Mouse (Mus musculus) adrenal gland, postnatal 4 days (tissue): ENCODE data around the gene Cd48. TPM values are rescaled to one million over a fixed set of nuclear protein-coding genes. Genes with fewer than 3 reads are reported as not detected.
"Not testable (repeated sequence)": the region's sequence is repeated elsewhere in the genome, so short reads cannot be mapped to it uniquely, and the experiment has no call there.

Experiments
- DNase-seq, 2 experiments: peaks; one replicate each; pipeline ENCODE4 v3.0.0; 2021 to 2022; ENCODE audit warnings: low spot score in 2 of 2, mixed read lengths in 2 of 2
- microRNA-seq: library from miRNA; unstranded; fragments of <30 nt; microRNA quantifications from one replicate; pipeline ENCODE4 v1.2.0, GENCODE M21; 2021
- total RNA-seq, 2 experiments: library from RNA; stranded (reverse); gene quantifications; 2 replicates each; pipeline ENCODE4 v1.2.3; 2021

Cd48 gene
- total RNA-seq, 2 experiments from 2014 or later, result 2.0 to 3.1 TPM

DNA sequence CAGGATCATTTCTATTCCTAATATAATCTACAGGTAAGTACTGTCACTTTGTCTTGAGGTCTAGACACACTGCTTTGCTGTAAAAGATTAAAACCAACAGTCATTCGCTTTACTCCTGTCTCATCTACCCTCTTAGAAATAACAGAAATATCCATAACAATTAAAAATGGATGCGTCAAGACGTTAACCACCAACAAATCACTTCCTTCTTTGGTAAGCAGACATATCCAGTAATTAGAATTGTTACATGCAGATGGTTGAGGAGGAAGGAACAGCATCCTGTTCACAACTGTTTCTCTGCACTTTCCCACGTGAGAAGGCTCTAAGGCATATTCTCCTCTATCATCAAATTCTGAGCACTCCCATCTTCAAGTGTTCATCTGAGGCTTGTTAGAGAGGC, 5.5 kb downstream of the Cd48 start:
- no peak for DNase-seq

DNA sequence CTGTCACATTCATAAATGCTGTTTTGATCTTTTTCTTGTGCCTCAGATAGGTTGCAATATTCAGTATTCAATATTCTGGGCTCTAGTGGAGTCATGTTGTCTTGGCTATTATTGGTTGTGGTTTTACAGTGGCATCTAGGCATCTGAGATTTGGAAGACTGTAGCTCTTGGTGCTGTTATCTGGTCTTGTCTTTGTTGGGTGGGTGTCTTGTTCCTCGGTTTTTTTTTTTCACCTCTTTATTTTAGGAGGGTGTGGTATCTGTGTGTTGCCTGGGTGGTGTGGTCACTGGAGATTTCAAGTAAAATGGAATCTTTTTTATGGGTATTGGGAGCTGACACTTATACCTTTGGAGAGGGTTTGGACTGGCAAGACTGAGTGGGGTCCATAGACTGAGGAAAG, 12.1 kb downstream of the Cd48 start:
- DNase-seq, result no peak

DNA sequence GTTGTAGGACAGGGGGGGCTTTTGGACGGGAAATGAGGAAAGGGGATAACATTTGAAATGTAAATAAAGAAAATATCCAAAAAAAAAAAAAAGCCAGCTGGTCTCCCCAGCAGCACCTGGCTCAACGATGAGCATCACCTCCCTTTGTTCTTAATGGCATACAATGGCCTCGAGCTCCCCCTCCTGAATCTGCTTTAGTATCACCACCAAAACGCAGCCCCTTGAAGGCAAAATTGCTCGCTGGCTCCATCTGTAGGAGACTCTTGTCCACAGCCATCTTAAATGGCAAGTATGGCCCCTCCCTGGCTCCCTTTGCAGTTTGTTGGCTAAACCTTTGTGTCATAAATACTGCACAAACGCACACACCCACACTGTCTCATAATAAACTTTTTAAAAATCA, 17.2 kb downstream of the Cd48 start:
- DNase-seq, result no peak

DNA sequence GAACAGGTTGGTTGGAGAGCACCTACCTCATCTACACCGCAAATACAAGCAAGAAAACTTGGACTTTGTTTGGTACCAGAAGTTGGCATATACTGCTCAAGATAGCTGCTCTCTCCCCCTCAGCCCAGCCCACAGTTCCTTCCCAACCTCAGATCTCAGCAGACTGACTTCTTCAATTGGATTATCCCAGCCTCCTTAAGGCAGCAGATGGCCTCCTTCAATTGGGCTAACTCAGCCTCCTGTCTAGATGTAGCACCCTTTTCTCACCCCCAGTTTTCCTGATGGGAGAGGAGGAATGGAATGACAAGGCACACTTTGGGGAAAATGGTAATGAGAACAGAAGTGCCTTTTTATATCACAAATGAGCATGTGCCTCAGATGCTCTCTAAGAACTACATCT, 31.9 kb downstream of the Cd48 start:
- DNase-seq, result not testable (repeated sequence)

DNA sequence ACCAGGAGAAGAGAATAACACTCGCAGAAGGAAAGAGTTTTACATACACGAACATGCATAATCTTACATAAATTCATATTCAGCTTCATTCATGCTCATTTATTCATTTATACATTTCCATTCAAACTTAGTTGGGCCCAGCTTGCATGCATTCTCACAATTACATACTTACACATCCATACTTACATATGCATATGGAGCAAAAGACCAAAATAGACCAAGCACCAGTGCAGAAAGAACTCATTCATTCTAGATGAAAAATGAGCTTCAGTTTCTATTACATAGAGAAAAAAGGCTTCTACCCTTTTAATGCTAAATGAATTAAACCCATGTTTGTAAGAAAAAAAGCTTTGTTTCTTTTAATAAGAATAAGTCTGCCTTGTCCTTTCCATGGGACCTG, 33.6 kb downstream of the Cd48 start:
- no peak for DNase-seq

DNA sequence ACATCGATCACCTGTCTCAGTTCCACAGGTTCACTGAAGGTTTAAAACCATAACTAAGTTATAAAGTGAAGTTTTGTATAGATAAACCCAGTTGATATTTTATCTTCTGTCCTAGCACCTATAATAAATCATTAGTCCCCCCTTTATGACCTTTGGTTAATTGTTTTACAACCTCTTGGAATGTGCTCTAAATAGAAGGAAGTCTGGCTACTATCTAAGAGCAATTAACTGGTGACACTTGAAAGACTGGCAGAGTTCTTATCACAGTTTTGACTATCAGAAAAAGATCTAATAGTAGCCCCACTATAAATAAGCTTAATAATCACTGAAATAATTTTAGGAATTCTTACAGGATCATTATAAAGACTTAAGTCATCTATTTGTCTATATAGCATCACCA, 34.4 kb downstream of the Cd48 start:
- DNase-seq, result no peak

DNA sequence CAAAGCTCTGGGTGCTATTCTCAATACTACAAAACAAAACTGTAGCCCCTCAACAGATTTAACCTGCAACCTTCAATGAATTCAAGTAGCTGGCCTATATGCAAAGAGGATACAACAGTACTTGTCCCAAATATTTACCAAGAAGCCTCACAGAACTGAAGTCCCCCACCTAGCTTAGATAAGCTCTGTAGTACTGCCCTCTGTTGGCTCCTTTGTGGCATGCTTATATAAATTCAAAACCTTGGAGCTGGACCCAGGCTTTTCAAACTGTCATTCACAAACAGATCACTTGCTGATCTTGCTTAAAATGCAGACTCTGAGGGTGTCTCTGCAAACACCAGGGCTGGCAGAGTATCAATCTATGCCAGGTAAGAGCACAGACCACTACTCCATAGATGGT, 49.4 kb downstream of the Cd48 start:
- DNase-seq, result no peak

DNA sequence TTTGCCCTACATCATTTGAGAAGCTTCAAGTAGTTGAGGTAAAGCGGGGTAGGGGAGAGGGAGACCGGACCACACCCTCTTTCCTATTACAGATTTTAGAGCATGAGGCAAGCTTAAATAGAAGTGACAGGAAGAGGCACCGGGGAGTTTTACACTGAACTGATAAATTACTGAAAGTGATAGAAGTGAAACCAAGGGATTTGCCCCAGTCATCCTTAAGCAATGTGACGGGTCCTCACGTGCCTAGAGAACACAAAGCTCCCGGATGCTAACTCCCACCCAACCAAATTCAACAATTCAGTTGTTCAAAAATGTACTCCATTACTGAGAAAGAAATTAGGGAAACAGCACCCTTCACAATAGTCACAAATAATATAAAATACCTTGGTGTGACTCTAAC, 53.1 kb downstream of the Cd48 start:
- DNase-seq, result no peak

DNA sequence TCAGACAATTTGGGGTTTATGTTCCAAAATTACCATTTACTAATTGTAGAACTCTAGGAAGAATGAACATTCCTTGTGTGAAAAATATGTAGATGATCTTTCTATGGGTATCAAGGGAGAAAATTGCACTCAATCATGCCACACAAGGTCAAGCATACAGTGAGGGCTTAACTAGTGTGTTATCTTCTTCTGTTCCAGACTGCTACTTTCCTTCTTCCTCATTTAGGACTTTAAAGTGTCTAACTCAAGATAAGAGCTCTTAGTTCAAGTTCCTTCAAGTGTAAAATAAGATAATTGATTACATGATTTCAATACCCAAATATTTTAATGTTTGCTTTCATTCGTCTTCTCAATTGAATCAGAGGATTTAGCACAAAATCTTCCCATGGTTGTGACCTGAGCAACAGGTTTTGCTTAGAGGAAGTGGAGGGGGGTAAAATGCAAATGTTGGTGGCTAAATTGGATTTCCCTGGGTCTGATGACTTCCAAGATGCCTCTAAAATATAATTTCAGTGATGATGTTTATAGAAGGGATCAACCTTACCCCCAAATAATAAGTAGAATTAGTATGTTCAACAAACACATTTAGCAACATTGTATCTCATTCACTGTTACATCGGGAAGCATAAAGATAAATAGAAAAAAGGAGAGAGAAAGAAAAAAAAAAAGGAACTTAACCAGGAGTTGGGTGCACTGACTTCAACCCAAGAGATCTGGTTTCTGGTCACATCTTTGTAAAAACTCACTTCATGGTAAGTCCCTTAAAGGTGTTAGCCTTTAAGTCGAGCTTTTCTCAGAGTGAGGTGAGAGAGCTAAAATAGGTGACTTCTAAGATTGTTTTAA, 66.5 kb downstream of the Cd48 start:
- DNase-seq, result no peak

Small RNAs within 50 kb of the gene (microRNA-seq; reads per million reads assigned to microRNA genes)
- not detected for gene Mir7683

Other genes with a start within 250 kb of the Cd48 start
- gene F11r, start 244.5 kb upstream of the Cd48 start, total RNA-seq, result 10 to 100 TPM; 43.0 to 47.0 TPM
- 1 to 10 TPM; 8.5 to 9.1 TPM for gene Alyref2, start 178.5 kb upstream of the Cd48 start, total RNA-seq
- gene Itln1, start 146.7 kb upstream of the Cd48 start, total RNA-seq, result not detected
- under 1 TPM; 0.14 to 0.31 TPM for gene Cd244a, start 122.8 kb upstream of the Cd48 start, total RNA-seq
- gene Ly9, start 74.6 kb upstream of the Cd48 start, total RNA-seq, result 1 to 10 TPM in 1 of 2 experiments, under 1 TPM in 1; 0.73 to 1.3 TPM
- gene Slamf7, start 29.0 kb upstream of the Cd48 start, total RNA-seq, result under 1 TPM; 0.31 to 0.93 TPM
- gene Slamf1, start 85.1 kb downstream of the Cd48 start, total RNA-seq, result under 1 TPM; 0.14 to 0.17 TPM
- gene Cd84, start 157.7 kb downstream of the Cd48 start, total RNA-seq, result 1 to 10 TPM; 3.8 to 5.4 TPM
- gene Gm10521, start 213.7 kb downstream of the Cd48 start, total RNA-seq, result under 1 TPM; 0.34 to 0.36 TPM
- under 1 TPM; 0.20 to 0.62 TPM for gene Slamf6, start 235.5 kb downstream of the Cd48 start, total RNA-seq